Mouse (Mus musculus) megakaryocyte-erythroid progenitor cell, adult 5-6 weeks (primary cell): ENCODE measurements at regions not wholly inside any gene's neighbourhood (a gene's known extent, or its start where the extent isn't known, plus 50 kb on each side); places are given as distances from the start of the nearest gene placed in this dataset.

Experiments used
- ATAC-seq: replicated peaks from 2 replicates; pipeline ENCODE4 v1.8.0; 2016; ENCODE audit warnings: mild to moderate bottlenecking, inconsistent platforms; ENCODE audit not compliant: severe bottlenecking, poor library complexity, low FRiP score, low TSS enrichment

DNA sequence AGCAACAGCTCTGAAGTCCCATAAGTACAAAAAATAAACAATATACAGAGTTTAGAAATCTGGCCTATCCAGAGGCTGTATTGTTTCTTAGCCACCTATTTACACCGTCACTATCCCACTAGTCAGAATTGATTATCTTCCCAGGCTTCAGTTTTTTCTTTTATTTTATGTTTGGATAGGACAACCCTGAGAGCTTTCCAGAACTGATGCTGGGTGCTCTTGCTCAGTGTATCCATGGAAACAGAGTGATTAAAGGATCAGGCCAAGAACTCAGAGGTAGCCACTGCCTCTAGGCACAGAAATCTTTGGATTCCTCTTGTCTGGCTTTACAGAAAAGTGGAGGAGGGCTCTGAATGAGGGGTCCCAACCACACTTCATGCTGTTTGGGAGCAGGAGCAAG lies 55.3 kb upstream of the Lmcd1 start:
- ATAC-seq = no peak

DNA sequence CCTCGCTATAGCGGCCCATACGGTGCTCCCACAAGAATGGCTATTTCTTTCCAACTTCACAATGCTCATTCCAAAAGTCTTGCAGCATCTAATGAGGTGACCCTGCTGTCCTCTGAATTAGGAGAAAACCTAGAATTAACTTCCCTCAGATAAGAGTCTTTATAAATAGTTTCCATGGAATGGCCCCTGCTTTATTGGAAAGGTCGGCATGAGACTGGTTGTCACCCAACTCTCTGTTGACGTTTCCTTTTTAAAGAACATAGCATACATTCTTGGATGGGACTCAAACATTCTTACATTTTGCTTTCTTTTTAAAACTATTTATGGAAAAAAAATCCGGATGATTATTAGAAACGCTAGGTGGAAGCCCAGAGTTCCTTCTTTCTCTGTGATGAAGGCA lies 53.9 kb upstream of the Lmcd1 start:
- ATAC-seq = no peak

GRCm38 (mm10) chr6:112220149-112220548 lies 53.4 kb upstream of the Lmcd1 start:
- no peak for ATAC-seq

DNA sequence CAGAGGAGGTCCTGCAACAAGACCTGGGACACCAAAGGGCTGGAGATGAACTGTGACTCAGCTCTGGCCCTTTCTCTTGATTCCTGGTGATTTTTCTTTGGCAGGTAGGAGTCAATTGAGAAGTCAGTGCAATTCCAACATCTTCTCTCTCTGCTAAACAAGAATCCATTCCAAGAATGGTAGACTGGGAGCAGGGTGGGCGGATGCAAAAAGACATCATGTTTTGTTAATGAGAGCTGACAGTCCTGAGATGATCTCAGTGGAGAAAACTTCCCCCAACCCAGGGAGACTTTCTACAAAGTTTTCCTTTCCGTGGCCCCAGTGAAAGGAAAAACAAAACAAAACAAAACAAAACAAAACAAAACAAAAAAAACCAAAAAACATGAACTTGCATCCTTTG lies 52.2 kb upstream of the Lmcd1 start:
- ATAC-seq = no peak

DNA sequence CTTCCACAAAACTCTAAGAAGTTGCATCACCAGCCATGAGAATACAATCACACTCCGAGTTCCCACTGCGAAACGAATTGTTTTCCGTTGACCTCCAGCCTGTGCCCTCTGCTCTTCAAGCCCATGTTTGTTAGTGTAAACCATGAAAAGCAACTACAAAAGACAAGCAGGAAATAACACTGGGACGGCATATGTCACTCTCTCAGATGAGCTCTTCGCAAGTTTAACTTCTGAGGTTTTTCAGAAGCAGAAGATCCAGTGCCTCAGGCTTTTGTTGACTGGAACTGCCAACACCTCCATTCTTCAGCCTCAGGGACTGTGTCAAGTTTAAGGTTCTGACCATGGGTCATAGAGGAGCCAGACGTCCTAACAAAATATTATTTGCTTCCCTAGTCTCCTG lies 50.2 kb upstream of the Lmcd1 start:
- ATAC-seq = no peak
